Mouse (Mus musculus) NIH3T3 (cell line): ENCODE data around the gene Gm42688.

Experiments used
- DNase-seq: peaks from one replicate; pipeline ENCODE4 v3.0.0-alpha.2; 2012; ENCODE audit warnings: low read depth

Gene Gm42688

DNA sequence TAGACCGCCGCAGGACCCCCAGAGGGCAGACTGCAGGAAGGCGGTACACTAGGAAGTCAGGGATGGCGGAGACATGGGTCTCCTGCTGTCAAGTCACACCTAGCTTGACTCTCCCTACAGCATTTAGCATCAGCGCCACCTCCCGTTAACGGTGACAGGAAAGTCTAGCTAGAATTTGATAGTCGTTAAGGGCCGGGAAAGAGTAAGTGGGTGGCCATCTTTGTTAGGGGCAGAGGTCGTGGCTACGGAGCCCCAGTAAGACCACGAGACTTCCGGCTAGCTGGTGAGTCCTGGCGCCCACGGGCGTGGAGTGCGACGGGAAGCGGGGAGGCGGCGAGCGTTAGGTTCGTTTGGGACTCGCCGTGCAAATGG, at the start of gene Gm42688, which contains the start of gene Ccdc142:
Gene Gm42688, plus strand, starts transcription at position 302 of the 372 bp plus-strand sequence.
Gene Ccdc142, plus strand, starts transcription at position 286 of the 372 bp plus-strand sequence.
- DNase-seq: peak; percentile 89

DNA sequence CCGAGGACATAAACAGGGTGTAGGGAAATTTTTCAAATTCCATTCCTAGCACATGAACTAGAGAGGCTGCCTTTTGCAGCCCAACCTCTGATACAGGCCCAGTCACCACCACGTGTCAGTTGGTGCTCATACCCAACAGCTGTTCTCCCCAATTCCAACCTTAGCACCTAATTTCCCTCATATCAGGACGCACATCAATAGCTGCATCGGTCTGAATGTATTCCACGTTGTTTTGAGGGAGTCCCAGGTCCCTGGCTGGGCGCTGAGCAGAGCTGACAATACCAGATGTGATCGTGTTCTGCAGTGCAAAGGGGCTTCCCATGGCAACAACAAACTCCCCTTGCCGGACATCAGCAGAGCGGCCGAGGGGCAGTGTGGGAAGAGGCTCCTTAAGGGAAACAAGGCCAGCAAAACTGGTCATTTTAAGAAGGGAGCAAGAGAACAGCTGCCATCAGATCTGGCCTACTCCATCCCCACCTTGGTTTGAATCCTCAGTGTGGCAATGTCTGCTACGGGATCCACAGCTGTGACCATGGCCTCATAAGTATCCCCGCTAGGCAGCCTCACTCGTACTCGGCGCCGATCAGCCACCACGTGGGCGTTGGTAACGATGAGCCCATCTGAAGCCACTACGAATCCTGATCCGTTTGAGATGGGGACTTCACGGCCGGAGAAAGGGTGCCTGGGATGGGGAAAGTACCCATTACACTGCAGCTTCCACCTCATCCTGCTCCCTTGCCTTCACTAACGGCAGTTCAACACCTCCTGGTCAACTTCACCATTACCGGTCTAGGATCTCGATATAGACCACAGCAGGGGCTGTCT, 48.1 kb upstream of the Gm42688 start:
- peak; percentile 73 for DNase-seq

DNA sequence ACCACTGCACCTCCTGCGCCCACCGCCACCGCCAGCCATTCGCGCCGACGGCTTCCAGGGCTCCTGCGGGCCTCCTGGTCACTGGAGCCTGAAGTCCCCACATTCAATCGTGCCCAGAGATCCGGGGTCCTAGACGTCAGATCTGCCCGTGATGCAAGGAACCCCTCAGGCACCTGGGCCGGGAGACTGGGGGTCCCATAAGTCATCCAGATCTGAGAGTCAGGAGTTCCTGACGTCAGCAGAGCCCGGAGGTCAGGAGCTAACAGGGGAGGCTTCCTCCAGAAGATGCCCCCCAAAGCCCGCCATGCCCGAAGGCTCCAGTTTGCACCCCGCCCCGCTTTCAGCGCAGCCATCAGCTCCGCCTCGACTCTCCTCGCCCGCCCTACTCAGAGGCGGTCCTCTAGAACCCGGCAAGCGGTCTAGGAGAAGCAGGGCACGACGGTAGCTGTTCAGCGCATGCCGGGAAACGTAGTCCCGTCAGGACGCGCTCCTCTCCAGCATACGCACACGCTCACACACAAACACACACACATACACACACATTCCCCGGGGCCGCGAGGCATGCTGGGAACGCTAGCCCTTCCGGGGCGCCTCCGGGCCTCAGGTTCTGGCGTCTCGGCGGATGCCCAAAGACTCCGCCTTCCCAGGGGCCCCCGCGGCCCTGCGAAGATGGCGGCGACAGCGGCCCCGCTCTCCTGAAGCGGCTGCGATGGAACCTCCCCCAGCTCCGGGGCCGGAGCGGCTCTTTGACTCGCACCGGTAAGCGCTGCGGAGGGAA, 47.2 kb upstream of the Gm42688 start, which contains the start of gene Aup1:
Gene Aup1, plus strand, starts transcription at position 448 of the 778 bp plus-strand sequence.
- DNase-seq: peak; percentile 100

DNA sequence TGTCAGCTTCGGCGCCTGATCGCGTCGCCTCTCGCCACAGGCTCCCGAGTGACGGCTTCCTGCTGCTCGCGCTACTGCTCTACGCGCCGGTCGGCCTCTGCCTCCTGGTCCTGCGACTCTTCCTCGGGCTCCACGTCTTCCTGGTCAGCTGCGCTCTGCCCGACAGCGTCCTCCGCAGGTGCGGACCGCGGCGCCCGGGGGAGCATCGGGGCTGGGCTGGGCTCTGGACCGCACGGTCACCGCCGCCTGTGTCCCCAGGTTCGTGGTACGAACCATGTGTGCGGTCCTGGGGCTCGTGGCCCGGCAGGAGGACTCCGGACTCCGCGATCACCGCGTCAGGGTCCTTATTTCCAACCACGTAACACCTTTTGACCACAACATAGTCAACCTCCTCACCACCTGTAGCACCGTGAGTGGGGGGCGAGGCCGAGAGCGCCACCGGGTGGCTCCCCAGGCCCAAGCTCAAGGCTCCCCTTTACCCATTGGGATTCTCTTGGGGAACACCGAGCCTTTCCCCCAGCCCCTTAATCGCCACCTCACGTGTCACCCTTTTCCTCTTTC, 46.5 kb upstream of the Gm42688 start, which contains the start of gene Htra2:
Gene Htra2, minus strand, starts transcription at position 403 of the 561 bp plus-strand sequence.
- DNase-seq: peak; percentile 68

DNA sequence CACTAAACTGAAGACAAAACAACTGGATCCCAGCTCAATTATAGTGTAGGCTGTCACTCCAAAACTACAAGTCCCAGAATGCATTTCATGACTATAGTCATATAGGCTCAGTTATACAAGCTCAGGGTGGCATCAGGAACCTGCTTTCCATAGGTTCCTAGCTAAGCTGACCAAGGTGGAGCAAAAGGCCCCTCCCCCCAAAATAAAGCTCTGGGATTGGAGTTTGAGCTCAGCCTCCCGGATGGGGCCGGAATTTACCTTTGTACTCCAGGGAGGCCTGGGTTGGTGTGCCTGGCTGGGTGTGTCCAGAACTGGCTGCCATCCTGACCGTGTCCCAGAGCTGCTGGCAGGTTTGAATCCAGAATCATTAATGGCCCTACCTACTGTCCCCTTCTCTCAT, 43.6 kb upstream of the Gm42688 start, which contains the start of gene Dqx1:
Gene Dqx1, plus strand, starts transcription at position 55 of the 400 bp plus-strand sequence.
- no peak for DNase-seq

DNA sequence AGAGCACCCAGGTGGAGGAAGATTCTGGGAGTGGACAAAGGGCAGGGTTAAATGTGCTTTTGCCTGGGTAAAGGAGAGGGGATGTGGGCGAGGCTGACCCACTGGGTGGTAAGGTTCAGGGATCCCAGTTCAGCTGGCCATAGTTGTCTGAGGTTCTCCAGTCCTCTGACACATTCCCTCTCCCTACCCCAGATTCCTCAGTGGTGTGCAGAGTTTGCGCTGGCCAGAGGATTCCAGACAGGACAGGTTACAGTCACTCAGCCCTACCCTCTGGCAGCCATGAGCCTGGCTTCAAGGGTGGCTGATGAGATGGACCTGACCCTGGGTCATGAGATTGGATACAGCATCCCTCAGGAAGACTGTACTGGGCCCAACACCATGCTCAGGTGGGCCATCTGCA, 42.7 kb upstream of the Gm42688 start:
- DNase-seq: no peak

DNA sequence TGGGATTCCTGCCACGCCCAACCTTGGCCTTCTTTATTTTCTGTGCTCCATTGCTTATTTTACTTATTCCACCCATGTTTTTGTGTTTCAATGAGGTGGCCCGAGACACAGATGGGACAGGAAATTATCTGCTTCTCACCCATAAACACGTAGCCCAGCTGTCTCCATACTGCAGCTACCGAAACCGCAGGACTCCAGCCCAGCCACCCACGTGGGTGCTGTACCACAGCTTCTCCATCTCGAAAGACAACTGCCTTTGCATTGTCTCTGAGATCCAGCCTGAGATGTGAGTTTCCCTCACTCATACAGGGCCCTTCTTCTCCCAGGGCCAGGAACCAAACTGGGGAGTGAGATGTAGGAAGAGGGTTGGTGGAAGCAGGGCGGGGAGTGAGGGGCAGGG, 35.4 kb upstream of the Gm42688 start:
- DNase-seq: no peak

DNA sequence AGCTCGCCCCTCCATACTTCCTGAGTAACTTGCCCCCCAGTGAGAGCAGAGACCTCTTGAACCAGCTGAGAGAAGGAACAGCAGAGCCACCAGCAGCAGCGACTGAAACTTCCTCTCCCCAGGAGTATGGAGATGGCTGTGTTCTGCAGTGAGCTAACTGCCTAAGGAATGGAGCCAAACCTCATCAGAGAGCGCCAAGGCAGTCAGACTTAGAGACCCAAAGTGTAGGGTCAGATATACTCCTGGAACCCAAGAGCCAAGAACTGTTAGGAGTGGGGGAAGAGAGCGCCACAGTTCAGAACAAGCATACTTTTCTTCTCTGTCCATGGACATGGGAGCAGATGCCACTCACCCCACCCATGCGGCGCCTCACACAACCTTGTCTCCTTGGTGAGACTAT, 35.0 kb upstream of the Gm42688 start:
- peak; percentile 58 for DNase-seq

DNA sequence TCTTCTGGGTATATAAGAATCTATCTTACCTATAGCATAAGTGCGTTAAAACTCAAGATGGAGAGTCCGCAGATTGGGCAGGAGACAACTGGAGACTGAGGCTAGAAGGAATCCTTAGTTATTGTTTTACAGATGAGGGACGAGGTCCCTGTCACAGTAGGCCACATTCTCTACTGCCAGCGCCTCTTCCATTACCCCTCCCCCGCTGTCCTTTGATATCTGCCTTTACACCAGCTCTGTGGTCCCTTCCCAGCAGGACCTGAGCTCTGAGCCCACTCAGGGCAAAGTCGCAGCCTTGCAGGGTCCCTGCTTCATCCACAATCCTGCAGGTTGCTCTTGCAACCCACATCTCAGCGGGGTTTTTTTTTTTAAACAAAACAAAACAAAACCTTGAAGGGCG, 33.2 kb upstream of the Gm42688 start:
- no peak for DNase-seq

DNA sequence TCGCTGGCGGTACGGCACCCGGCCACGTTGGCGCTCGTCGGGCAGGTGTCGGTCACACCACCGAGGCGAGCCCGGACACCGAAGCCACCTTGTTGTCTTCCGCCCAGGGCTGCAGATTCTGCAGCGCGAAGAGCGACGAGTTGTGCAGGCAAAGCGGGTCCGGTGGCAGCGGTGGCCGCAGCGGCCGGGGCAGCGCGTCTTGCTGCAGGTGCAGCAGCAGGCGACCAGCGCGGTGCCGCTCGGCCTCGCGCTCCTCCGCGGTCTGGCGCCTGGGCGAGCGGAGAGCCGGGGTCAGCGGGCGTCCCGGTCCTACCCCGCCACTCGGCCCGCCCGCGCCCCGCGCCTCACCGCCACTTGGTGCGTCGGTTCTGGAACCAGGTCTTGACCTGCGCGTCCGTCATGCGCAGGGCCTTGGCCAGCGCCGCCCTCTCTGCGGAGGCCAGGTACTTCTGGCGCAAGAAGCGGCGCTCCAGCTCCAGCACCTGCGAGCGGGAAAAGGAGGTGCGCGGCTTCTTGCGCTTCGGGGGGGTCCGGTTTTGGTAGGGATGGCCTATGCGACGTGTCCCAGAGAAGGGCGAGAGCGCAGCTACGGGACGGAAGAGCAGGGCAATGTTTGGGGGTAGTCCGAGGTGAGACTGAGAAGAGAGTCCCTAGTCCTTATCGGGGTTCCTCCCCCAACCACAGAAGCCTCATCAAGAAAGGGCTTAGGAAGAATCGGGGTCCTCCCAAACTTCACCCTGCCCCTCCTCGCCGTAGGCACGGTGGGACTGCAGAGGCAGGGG, 32.5 kb upstream of the Gm42688 start:
- DNase-seq: no peak

DNA sequence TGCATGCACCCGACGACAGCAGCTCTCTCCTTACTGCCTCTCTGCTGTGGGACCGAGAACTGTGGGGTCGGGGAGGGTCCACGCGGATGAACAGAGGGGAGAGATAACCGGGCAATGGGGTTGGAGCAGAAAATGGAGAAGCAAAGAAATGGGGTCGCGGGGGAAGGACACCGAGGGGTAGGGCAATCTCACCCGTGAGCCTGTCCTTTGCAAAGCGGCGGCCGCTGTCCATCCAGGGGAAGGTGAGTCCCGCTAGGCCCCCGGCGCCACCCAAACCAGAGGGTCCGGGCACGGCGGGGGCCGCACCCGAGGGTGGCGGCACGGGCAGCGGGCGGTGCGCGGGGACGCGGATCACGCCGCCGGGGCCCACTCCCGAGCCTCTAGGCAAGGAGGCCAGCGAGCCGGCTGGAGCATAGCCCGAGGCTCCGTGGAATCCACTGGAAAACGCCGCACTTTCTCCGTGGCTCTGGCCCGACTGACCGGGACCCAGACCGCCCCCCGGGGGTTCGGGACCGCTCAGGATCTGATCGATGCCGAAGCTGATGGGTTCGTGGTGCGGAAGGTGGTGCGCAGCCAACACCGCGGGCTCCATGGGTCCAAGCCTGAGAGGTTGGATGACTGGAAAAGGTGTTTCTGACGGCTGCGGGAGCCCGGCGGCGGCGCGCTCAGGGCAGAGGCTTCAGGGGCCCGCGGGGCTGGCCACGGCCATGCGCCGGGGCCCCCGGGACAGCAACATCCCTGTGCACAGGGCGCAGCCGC, 31.8 kb upstream of the Gm42688 start:
- no peak for DNase-seq

DNA sequence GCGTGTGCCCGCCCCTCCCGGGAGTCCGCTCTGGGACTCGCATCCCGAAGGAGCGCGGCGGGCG, 31.3 kb upstream of the Gm42688 start, which contains the start of gene Tlx2:
Gene Tlx2, minus strand, starts transcription at position 47 of the 64 bp plus-strand sequence.
- no peak for DNase-seq

DNA sequence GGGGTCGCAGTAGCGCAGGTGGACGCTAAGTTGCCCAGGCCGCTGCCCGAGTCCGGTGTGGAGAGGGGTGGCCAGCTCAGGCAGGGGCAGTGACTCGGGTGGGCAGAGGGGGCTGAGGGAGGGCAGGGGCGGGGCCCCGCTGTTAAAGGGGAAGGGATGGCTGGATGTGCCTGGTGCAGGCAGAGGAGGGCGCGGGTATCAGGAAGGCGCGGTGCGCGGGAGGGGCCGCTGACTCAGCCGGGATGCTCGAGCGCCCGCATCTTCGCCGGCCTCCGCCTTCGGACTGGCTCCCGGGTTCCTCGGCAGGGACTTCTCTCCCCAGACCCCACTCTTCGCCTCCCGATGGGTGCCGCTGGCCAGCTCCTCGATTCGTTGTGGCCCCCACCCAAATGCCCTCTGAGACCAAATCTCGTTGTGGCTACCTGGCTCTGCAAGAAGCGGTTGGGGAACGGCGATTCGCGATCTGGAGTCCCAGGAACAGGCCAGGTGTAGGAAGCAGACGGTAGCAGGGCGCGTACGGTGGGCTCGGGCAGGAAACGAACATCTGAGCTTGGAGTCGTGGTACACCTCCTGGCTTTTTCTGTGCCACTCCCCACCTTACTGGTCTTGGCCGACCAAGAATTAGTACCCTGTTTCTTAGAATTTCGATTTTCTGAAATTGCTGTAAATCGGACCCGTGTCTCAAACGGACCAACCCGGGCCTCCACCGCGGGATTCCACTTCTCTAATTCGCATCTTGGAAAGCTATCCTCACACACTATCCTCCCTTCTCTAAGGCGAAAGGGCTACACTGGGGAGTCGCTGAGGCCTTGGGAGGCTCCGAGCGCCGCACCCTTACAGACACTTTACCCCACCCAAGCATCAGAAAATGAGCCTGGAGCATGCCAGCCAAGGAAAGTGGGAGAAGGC, 30.9 kb upstream of the Gm42688 start:
- no peak for DNase-seq

DNA sequence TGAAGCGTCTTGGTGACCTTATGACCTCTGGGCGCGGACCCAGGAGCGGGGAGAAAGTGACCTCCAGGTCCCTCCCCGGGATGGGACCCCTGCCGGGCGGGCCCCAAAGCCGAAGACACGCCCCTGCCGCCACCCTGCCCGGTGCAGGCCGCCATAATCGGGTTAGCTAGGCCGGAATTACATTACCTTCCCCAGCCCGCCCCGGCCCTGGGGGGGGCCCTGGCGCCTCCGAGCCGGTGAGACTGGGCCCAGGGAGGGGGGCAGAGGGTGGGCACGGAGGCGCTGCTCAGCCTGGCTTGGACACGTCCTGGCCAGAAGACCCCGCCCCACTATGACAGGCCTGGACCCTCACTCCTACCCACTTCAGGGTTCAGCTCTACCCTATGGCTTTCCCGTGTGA, 30.2 kb upstream of the Gm42688 start:
- no peak for DNase-seq

DNA sequence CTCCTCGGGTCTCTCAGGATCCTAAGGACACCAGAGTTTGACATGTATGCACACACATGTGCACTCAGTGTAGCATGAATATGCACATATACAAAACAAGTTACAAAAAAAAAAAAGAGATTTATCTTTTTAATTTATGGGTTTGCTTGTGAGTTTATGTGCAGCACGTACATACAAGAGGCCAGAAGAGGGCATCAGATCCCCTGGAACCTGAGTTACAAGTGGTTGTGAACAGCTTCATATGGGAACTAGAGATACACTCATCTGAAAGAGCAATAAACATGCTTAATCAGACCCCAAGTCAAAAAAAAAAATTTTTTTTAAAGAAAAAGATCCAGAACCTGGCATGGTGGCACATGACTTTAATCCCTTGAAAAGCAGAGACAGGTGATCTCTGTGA, 26.4 kb upstream of the Gm42688 start:
- DNase-seq: peak; percentile 55

DNA sequence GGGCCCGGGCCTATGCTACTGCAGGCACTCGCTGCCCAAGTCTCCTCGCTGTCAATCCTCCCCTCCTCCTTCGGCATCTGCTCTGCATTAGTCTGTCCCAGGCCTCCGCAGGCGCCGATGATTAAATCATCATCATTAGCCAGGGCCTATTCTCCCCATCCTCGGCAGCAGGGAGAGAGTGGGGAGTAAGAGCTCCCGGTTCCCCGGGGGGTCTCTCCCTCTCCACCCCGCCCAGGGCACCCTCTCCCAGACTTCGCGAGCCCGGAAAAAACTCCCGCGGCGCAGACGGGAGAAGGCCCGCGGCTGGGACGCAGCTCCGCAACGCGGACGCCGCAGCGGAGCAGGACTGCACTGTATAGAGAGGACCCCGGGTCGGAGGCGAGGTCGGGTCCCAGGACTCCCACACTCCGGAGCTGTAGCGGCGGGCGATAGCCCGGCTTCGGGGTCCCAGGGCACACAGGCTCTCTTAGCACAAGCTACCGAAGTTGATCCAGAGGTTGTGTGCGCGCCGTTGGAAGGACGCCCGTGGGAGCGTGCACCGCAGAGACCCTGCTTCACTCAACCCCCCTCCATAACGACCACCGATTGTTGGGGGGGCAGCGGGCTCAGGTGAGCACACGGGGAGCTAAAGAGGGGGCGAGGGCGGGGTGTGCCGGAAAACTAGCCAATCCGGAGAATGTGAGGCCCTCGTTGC, 23.6 kb upstream of the Gm42688 start, which contains the start of gene Pcgf1:
Gene Pcgf1, plus strand, starts transcription at position 240 of the 694 bp plus-strand sequence.
- peak; percentile 85 for DNase-seq

DNA sequence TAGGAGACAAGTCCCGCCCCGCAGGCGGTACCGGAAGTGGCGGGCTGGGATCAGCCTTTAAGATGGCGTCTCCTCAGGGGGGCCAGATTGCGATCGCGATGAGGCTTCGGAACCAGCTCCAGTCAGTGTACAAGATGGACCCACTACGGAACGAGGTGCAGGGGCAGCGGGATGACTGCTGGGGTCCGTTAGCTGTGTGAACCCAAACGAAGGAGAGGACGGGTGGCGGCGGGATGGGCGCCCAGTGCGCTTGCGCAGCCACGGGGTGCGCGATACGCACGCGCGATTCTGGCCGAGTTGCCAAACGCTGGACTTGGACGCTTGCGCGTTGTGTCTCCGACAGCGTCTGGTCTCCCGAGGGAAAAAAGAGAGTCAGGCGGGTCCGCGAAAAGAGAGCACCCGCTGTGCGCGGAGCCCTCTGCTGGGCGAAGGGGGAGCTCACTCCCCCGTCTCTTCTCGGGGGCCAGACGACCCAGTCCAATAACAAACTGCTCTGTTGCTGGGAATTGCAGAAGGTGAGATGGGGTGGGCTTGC, 23.0 kb upstream of the Gm42688 start:
- DNase-seq: peak; percentile 99

DNA sequence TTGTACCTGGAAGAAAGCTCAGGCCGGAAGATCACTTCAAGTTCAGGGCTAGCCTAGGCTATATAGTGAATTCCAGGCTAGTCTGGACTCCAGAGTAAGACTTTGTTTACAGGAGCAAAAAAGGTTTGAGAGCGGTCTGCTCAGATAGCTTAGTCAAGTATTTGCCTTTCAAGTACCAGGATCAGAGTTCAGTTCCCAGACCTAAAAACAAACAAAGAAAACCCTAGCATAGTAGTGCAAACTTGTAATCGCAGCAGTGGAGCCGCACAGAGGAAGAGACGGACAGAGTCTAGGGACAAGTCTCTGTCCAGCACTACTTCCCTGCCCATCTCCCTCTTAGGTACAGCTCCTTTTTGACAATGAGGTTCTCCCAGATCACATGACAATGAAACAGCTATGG, 21.2 kb upstream of the Gm42688 start:
- no peak for DNase-seq

DNA sequence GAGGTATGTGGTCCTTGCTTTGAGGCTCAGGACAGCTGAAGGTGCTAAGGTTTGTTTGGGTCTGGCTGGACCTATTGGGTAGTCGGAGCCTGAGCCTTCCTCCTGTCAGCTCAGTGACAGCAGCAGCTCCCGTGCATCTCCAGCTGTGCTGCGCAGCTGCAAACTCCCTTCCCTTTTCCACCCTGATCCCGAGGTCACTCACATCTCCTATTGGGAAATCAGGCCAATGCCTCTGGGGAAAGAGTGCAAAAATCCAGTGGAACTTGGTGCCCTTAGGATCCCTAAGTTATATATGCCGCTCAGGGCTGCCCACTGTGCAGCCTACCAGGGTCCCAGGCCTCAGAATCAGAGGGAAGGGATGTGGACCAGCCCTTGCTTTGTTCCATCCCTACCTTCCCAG, 17.9 kb upstream of the Gm42688 start:
- no peak for DNase-seq

DNA sequence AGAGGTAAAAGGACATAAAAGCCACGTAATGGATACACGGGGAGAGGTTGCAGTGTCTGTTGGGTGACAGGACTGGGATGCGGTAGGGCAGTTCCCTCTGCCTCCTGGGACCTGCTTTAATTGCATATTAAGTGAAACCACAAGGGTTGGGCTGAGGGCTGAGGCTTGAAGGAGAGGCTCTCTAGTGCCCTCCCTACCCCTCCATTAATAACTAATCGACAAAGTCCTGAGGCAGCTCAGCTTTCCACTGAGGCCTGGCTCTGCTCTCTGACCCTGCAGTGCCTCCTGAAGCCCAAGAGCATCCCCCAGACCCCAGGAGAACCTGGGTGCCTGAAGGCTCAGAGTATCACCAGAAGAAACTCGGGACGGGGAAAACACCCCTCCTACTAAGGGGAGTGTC, 16.9 kb upstream of the Gm42688 start:
- no peak for DNase-seq
